Mouse (Mus musculus) cerebellum, postnatal 4 days (tissue): Measurements from ENCODE around the gene Arhgdia.
A peak's percentile ranks its signal among the peaks of the same experiment; 100 is the strongest.
"Not testable (repeated sequence)": the region's sequence is repeated elsewhere in the genome, so short reads cannot be mapped to it uniquely, and the experiment has no call there.

Experiments used
- DNase-seq, 2 experiments: peaks; one replicate each; pipeline ENCODE4 v3.0.0; 2022; ENCODE audit warnings: low spot score in 2 of 2, mixed read lengths in 1 of 2

Arhgdia gene

DNA sequence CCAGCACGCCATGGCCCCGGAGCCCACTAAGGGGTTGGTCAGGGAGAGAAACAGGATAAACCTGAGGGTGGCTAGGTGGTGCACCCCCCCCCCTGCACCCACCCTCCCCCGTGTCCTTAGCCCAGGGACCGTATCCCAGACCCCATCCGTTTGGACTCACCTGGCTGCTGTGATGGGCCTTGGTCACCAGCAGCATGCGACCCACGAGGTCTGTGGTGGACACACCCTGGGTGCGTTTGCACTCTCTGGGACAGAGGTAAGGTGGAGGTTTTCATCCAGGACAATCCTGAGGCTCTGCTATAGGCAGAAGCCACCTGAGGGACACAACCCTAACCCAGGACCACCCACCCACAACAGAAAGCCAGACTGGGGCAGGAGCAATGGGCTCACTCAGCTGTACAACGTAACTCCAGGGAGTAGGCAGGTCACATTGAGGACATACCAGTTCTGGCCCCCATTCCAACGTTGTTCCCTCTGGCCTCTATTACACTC is 32.1 kb upstream of the Arhgdia start:
- DNase-seq = no peak

DNA sequence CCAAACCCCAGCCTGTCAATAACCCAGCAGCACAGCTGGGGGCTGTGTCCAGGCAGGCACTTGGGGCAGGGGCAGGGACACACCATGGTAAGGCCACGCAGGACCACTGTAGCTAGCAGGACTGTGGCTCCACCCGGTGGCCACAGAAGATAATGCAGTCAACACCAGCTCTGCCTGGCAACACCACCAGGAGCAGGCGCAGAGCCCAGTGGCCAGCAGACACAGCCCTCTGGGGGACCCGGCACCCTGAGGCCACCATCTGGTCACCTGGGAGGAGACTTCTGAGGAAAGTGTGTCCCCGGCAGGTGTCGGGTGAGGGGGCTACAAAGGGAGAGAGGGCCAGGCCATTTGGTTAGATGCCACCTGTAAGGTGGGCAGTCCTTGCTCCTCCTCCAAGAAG is 31.3 kb upstream of the Arhgdia start:
- DNase-seq = peak; percentile 65 to 86

DNA sequence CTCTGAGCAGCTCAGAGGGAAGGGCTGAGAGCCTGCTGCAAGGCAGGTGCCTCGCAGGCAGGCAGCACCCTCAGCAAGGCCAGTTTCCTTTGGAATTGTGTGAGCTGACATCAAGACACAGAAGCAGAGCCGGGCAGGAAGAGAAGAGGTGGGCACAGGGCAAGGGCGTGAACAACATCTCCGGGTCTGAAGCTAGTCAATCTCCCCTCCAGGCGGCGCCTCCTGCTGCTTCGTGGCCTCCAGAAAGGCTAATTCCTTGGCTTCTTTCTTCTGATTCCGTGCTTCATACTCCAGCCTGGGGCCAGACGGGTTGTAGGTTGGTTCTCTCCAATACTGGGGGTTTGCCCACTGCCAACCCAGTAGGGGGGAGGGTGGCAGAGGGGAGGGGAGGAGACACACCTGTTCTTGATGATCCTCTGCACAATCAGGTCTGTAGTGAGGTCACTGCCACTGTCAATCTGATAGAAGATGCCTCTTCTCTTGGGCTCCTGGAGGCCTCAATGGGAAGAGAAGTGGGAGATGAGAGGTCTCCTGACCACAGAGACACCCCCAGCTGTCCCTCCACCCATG is 29.1 kb upstream of the Arhgdia start:
- DNase-seq = no peak

DNA sequence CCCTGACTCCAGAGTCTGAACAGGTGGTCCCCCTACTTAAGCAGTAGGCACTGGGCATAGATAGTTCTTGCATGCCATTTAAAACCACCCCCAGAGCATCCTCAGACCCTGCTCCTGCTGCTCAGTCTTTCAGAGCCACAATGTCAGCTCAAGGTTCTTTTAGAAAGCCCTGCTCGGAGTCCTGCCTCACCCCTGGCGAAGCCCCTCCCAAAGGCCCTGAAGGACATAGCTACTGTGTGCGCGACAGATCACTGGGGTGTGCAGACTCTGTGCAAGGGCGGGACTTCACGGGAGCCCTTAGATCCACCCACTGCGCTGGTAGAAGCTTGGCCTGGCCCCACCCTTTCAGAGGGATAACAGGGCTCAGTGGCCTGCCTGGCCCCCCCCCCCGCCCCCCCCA is 27.8 kb upstream of the Arhgdia start:
- DNase-seq = no peak

DNA sequence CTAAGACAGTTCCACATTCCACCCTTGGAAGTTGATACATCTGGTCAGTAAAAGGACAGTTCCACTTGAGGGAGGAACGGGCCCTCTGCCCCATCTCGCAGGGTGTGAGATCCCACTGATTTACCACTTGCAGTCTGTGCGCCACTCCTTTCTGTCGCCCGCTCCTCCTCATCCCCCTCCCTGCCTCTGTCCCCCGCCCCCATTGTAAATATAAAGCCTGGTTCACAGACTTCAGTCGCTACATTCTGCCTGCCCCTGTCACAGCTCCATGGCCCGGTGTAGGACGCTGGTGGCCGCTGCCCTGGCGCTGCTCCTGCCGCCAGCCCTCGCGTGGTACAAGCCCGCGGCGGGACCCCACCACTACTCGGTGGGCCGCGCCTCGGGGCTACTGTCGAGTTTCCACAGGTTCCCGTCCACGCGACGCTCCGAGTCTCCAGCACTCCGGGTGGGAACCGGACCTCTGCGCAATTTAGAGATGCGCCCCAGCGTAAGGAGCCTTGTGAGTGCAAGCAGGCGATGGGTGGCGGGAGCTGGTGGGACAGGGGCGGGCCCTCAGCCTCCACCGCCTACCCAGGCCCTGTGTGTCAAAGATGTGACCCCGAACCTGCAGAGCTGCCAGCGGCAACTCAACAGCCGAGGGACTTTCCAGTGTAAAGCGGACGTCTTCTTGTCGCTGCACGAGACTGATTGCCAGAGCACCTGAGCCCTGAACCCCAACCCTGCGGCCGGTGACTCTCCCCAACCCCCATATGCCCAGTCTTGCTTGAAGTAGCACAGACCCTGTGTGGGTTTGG is 27.0 kb upstream of the Arhgdia start, which contains the start of gene Npb:
TSS of gene Npb (plus strand) at position 237 of the 794 bp plus-strand sequence.
- DNase-seq = no peak

DNA sequence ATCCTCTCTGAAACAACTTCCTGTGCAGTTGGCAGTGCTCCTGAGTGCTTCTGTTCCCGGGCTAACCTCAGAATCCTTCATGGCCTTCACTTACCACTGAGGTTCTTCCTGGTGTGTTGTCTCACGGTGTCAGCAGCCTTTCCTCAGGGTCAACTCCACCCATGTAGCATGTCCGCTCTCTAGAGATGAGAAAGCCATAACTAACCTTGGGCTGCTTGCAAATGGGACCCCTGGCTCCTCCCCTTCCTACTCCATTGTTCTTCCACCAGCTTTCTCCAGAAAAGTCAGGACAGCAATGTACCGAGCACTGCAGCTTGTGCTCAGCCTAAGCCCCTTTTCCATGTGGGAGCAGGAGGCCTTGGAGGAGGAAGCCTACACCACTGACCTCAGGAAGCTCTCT is 25.3 kb upstream of the Arhgdia start:
- DNase-seq = no peak

DNA sequence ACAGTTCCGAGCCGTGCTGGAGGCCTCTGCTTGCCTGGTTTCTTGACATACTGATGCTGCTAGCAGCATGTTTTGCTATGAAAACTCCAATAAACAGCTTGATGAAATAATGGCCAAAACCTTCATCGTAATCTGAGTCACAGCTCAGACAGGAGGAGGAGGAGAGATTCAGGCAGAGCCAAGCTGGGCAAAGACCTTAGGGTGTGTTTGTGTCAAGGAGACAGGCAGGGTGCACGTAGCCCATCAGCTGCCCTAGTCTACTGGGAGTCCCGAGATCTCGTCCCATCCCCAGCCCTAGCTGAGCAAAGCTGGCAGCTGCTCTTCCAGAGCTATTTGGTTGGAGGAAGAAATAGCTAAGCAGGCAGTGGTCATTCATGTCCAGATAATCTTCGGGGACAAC is 24.2 kb upstream of the Arhgdia start:
- no peak for DNase-seq

DNA sequence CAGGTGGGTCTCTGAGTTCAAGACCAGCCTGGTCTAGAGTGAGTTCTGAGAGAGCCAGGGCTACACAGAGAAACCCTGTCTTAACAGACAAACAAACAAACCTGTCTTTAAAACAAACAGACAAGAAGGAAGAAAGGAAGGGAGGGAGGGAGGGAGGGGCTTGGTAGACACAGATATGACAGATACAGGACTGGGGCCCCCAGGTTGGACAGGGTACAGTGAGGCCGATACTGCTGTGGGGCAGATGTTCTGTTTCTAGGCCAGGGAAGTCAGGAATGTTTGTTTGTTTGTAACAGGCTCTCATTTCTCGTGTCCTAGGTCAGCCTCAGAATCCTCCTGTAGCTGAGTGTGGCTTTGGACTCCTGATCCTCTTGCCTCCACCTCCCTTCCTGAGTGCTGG is 22.1 kb upstream of the Arhgdia start:
- no peak for DNase-seq

DNA sequence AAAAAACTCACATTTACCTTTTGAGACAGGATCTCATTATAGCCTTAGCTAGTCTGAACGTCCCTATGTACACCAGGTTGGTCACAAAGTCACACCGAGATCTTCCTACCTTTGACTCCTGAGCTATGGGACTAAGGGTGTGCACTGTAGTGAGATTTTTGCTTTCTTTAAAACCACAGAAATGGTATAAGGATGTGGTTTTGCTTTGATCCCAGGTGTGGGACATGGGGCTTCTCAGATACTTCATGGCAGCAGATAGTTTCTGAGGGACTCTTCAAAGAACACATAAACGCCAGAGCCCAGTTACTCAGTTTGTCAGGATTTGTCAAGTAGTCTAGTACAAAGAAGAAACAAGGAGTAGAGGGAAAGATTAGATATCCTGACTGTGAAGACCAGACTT is 19.3 kb upstream of the Arhgdia start:
- no peak for DNase-seq

DNA sequence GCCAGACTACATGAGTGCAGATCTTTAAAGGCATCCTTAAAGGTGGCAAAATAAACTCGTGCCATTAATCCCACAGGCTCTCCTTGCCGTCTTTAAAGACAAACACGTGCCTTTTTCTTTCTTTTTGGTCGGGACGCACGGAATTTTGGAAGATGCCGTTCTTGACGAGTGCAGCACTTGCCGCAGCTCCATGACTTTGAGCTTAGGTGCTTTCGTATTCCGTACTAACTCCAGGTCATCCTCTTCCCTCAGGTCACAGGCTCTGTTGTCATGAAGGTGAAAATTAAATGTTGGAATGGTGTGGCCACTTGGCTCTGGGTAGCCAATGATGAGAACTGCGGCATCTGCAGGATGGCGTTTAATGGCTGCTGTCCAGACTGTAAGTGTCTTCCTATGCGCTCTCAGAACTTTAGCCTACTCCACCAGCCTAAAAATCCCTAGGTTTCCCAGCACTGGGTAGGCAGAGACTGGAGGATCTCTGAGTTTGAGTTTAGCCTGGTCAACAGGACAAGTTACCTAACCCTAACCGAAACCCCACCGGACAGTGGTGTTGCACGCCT is 17.6 kb upstream of the Arhgdia start:
- no peak for DNase-seq

DNA sequence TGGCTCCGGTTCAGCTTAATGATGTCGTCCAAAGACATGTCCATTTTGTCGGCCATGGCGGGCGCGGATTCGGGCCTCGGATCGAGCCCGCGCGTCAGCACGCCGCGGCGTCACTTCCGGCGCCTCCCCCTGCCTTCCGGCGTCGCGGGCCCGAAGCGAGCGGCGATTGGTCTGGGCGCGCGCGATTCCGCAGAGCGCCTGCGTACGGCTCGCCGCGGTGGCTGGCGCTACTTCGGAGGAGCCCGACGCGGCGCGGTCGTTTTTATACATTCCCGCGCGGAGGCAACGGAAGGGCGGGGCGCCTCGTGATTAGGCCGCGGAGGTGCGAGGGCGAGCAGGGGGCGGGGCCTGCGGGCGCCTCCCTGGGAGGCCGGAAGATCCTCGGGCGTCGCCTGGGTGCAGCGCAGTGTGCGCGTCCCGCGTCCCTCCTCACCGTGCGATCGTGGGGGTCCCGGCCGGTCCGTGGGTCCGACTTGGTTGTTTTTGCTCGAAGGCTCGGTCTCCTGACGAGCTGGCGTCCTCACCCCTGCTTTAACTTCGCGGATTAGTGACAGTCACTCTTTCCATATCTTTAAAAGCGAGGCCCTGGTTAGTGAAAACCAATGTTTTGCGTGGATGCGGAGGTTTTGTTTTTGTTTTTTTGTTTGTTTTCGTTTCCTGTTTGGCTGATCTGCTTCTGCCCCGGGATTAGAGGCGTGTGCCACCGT is 17.0 kb upstream of the Arhgdia start, which contains the start of the genes Alyref and Anapc11:
TSS of gene Alyref (minus strand) at position 83 of the 707 bp plus-strand sequence.
TSS of gene Anapc11 (plus strand) at position 139 of the 707 bp plus-strand sequence.
- peak; percentile 82 to 94 for DNase-seq

DNA sequence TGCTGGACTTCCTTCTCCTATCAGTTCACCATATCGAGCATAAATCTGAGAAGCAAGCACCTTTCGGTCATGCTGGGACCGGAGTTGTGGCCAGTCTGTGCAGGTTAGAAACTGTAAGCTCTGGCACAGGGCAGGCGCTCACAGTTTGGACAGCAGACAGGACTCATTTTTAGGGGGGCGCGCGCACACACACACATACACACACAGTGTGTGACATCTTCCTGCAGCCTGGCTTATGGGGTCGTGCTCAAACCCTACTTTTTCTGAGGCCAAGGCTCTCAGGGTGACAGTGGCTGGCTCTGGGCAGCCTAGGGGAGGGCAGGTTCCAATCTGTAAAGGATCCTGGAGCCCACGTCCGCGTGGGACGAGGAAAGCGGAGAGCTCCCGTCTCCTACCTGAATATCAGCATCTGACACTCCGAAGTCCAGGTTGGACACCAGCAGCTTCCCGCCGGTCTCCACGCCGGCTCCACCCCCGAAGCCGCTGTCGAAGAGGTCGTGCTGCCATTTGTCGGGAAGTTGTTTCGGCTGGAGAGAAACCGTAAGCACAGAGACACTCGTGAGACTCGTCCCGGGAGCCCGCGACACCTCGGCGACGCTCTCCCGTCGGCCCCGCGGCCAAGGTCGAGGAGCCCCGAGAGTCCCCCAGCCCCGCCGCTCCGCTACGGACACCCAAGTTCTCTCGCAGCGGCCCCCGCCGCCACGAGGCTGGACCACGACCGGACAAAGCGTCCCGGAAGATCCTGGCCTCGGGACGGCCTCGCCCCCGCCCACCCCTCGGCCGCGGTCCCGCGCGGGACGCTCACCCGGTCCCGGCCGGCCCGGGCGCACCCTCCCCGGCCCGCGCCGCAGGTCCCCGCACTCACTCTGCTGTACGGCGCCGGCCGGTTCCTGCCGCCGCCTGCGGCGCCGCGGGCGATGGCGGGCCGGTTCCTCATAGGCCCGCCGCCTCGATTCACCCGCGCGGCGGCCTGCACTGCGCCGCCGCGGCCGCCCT is 16.1 kb upstream of the Arhgdia start:
- peak in 1 of 2 experiments; percentile 27 for DNase-seq

DNA sequence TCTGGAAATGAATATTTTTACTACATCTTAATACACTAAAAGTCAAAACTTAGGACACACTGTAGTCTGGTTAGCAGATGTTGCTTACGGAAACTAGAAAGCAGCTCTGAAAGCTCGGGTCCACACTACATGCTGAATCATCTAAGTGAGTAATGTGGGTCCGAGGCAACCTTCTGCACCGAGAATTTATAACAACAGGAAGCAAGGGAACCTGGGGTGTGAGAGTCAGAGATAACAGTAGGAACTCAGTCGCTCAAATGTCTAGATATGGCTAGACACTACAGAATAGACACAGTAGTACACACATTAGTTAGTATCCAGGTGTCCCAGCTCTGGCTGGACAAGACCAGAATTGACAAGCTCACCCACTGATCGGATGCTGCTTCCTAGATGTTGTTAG is 7.1 kb upstream of the Arhgdia start:
- DNase-seq = no peak

DNA sequence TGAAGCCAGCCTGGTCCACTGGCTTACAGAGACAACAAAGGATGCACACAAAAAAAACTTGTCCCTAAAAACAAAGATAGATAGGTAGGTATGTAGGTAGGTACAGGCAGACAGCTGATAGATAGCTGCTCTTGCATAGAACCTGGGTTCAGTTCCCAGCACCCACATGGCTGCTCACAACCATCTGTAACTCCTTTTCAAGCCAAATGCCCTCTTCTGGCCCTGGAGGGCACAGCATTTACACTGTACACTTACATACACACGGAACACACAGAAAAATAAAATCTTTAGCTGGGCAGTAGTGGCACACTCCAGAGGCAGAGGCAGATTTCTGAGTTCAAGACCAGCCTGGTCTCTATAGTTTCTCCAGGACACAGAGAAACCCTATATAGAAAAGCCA is 2.5 kb upstream of the Arhgdia start:
- DNase-seq = no peak

DNA sequence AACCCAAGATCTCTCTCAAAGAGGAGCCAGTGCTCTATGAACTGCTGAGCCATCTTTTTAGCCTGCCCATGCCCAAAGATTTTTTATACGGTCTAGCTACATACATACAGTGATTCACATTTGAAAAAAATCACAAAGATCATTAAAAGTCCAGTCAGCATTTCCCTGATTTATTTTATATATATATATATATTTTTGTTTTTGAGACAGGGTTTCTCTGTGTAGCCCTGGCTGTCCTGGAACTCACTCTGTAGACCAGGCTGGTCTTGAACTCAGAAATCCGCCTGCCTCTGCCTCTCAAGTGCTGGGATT is 1.5 kb upstream of the Arhgdia start:
- DNase-seq = not testable (repeated sequence)

DNA sequence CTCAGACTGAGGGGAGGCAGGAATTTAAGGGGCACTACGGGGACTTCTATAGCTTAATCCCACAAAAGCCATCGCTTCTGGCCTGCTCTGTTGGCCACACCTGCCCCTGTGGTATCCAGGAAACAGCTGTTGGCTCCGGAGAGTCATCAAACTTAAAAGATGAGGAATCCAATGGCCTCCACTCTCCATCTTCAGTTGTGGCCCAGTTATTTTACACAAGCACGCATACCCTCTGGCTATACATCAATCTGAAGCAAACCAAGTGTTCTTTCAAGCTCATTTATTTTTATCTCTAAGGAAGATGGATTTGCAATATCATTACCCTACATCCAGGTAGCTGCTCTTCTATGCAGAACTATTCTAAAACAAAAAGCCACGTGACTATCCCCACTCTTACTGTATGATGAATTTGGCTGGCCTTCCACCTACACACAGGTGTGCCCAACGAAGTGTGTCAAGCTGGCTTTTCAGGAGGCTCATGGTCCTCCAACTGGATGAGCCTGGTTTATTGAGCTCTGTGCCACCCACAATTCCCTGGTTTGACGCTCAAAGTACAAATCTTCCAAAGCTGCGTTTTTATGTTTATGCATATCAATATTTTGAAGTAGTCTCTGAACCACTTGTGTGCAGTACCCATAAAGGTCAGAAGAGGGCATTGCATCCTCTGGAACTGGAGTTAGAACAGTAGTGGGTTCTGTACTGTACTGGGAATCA is 1.0 kb upstream of the Arhgdia start:
- DNase-seq = no peak

DNA sequence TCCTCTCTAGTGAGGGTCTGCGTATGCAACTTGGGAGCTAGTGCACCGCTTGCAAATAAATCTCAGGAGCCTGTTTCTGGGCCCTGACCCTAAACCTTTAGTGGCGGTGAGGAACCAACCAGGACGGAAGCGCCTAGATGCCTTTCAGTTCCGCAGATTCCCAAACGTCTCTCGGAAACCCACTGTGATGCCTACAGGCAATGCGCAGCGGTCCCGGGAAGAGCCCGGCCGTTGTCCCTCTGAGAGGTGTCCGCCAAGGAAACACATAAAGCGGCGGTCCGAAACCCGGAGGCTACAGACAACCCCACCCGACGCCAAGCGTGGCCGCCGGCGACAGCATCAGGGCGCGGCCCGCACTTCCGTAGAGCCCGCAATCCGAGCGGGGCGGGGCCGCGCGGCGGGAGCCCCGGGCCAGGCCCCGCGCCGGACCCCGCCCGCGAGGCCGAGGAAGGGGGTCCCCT is 523 bp downstream of the Arhgdia start:
- DNase-seq = peak in 1 of 2 experiments; percentile 33

DNA sequence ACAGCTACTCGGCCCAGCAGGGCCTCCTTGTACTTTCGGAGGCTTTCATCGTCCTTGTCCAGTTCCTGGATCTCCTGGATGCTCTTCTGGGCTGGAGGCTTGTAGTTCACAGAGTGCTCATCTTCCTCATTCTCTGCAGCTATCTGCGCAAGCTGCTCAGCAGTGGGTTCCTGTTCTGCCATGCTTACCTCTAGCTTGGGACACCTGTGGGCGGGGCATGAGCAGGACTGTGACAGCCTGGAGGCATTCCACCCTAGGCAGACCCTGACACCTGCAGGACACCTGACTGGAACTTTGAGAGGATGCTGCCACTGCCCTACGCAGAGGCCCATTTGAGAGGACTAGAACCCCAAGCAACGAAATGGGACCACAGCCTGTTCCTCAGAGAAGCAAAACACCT is 1.2 kb downstream of the Arhgdia start:
- no peak for DNase-seq

DNA sequence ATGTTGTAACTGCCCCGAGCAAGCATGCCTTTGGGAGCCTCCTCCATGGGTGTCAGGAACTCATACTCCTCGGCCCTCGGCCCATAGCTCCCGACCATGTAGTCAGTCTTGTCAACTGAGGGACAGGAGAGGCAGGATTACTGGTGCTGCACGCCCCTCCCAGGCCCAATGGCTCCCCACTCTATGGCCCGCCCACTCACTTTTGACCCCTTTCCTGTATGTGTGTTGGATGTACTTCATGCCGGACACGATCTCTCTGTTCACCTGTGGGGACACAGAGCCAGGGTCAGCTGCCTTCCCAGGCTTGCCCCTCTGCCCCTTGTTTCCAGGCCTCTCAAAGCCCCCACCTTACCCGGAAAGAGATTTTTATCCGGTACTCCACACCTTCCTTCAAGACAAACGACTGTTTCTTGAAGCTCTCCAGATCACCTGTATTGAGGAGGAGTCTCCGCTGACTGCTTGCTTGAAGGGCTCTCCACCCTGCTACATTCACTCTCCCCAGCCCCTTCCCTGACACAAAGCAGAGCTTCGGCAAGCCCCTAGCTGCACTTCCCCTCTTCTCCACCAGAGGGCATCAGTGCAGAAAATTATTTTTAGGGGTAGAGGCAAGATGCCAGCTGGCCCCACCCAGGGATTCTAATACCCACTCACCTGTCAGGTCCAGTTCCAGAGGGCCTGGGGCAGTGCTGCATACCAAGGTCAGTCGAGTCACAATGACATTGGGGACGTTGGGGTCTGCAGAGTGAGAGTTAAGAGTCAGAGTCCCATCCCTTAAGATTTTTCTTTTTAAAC is 1.9 kb downstream of the Arhgdia start:
- peak; percentile 68 to 80 for DNase-seq
